Mouse (Mus musculus): ENCODE data around the gene Sec24b.

Sec24b gene

GRCm38 (mm10) chr3:130053340-130054066 lies 7.8 kb downstream of the Sec24b start:
- no peak for DNase-seq

DNA sequence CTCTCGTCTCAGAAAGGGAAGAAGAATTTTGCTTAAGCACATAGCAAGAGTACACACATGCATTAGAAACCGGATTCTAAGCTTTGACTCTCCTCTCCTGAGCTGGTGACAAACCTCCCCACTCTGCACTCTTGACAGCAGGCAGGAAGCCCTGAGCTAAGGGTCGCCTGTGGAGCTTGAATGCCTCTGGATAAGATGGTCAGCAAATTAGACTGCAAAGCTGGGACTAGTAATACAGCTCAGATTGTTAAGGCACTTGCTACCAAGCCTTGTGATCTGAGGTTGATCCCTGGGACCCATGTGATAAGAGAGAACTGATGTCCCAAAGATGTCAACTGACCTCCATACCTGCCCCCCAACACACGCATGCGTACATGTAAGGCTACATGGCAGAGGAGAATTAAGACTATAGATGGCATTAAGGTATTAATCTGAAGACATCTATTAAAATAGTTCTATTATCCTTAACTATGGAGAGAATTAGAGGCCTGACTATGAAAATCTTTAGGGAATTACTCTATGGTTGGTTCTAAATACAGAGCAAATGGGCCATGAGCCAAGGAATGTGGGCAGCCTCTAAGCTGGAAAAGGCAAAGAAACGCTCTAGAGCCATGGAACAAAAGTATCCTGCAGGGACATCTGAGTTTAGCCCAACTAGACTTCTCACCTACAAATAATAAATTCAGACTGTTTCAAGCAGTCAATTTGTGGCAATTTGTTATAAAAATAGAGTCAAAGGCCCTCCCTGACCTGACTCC lies 8.6 kb downstream of the Sec24b start:
- no peak for DNase-seq

- no peak for DNase-seq
Observed at GRCm38 (mm10) chr3:130052116-130052515, 9.2 kb downstream of the Sec24b start.

DNA sequence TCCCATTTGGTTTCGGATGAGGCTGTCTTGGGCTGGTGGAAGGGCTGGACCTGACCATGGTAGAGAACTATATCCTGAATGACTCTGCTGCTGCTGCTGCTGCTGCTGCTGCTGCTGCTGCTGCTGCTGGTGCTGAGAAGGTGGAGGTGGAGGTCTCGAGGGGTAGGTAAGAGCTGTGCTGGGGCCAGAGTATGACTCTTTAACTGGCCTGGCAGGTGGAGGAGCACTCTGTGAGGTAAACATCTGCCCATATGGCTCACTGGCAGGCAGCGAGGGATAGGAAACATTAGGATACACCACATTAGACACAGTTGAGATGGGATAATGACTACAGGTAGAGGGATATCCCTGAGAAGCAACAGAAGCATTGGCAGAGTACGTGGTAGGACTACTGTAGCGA lies 20.6 kb downstream of the Sec24b start:
- DNase-seq, result no peak

DNA sequence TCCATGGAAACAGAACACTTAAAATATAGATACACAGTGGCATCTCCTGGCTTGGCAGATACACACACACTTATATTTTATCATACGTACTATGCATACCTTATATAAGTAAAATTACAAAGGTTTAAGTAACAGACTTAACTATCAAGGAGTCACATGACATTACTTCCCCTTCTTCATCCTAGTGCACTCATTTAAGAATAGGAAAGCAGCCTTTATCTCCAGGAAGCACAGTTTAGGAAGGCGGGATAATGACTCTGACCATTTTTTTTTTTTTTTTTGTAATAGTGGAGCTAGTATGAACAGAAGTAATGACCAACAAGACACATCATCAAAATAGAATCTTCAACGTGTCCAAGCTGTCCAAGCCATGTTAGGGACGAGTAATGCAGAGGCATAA lies 21.3 kb downstream of the Sec24b start:
- DNase-seq, result no peak

DNA sequence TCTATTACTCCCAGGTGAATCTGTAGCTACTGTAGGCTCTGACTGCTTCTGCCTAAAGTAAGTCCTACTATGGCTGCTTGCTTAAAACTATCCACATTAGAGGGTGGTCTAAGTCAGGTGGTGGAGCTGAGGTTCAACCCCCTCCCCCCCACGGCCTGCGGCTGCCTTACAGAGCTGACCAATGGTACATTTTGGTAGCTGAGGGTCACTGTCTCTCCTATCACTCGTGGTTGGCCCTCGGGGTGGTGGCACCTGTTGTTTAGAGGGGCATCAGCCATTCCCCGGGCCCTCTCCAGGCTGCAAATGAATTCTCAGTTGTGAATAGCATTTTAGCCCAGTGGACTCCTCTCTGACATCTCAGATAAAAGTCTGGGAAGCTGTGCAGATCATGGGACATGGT lies 32.6 kb downstream of the Sec24b start:
- DNase-seq, result no peak

GRCm38 (mm10) chr3:130026181-130026580 lies 35.2 kb downstream of the Sec24b start:
- DNase-seq, result peak in 1 of 2 experiments; percentile 14

DNA sequence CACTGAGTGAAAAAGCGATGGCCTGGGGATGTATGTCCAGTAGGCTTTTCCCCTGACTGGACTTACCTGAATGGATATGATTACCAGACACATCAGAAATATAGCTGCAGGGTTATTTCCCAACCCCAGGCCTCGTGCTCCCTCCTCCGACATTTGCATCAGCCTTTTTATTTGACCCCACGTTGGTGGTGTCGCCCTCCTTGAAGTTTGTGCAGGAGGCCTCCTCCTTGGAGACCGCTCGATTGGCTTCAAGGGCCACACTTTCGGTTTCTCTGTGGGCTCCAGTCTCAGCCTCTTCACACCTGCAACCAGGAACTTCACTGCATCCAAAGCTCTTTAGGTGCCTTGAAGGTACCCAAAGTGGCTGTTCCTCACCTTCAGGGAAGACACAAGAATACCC lies 35.8 kb downstream of the Sec24b start:
- no peak for DNase-seq

- no peak for DNase-seq
Observed at GRCm38 (mm10) chr3:130012943-130013342, 48.4 kb downstream of the Sec24b start.

DNA sequence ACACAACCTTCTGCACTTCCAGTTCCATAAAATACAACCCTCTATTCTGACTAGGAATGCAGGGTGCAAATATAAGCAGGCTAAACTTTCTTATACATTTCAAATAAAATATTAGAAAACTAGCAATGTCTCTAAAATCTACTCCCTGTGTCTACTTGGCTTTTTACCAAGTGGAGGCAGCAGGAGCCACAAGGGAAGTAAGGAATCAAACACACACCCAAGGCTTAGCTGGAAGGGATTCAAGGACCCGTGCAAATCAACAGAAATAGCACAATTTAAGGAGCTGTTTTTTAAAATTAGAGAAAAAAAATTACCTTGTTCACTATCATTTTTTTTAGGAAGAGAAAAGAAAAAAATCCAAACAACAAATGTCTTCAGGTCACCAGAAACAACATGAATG lies 50.1 kb downstream of the Sec24b start:
- DNase-seq, result no peak

GRCm38 (mm10) chr3:130006141-130006540 lies 55.2 kb downstream of the Sec24b start:
- DNase-seq, result no peak

DNA sequence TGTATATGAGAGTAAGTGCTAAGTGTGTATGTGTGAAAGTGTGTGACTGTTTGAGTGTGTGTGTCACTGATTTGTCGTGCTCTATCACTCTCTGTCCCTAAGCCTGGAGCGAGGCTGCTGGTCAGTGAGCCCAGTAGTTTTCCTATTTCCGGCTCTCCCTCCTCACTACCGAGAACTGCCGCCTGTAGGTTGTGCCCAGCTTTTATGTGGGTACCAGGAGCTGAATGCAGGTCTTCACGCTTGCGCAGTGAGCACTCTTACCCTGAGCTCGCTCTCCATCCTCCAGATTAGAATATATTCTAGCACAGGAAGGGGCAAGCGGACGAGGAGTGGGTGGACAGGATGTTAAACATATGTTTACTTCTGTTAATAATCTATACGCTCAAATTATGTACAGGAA lies 60.4 kb downstream of the Sec24b start:
- DNase-seq, result no peak

DNA sequence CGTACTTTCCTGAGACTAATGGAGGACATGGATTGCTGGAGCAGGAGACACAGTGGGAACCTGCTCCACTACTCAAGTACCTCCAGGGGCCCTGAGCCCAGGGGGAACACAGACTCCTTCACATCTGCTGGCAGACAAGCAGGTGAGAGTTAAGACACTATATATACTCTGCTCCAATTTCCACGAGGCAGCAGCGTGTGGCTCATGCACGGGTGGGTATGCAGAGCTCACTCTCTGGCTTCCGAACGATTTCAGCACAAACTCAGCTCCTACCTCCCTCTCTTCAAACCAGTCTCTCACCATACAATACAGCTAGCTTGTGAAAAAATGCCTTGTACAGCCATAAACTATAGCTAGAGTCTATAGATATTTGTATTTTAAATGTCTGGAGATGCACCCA lies 62.8 kb downstream of the Sec24b start:
- no peak for DNase-seq

DNA sequence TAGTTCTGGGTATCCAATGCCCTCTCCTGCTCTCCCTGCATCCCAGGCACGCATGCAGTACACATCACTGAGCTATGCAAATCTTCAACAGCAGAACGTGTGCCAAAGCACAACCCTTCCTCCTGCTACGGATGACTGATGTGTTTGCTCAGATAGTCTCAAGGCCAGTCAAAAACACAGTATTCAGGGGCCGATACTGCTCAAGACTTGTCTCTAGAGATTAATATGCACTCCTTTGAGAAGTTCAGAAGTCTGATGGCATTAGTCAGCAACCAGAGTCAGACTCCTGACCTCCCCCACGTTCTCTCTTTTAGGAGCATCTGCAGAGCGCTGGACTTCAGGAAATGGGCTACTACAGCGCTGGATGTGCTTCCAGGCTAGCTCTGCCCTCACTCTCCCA lies 63.4 kb downstream of the Sec24b start:
- no peak for DNase-seq

DNA sequence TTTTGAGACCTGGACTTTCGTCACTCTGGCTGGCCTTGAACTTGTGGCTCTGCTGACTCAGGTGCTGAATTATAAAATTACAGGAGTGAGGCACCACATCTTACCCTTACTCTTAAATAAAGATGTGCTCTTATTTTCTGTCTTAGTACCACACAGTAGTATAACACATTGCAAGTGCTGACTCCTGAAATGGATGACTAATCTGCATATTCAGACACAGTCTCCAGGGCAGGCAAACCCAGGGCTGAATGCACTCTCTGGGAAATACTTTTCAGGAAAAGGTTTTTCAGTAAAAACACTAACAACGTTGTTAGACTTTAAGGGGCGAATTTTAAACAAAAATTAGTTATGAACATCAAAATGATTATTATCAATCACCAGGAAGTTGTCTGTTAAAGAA lies 64.0 kb downstream of the Sec24b start:
- DNase-seq, result no peak

DNA sequence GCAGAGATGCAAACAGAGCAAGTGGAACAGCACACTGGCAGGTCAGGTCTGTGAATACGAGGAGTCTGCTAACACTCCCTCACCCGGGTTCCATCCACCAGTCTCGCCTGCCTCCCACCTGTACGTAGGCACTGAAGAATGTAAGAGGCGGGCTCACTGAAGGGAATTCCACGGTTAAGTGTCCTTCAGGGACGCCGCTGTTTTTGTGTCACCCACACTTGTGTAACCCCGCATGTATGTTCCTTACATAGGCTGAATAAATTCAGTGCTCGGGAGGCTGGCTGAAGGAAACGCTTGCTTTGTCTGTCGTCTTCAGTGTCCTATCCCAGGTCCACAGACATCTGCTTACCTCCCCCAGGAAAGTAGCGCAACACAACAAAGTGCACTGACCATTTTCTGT lies 74.1 kb downstream of the Sec24b start:
- DNase-seq, result no peak

DNA sequence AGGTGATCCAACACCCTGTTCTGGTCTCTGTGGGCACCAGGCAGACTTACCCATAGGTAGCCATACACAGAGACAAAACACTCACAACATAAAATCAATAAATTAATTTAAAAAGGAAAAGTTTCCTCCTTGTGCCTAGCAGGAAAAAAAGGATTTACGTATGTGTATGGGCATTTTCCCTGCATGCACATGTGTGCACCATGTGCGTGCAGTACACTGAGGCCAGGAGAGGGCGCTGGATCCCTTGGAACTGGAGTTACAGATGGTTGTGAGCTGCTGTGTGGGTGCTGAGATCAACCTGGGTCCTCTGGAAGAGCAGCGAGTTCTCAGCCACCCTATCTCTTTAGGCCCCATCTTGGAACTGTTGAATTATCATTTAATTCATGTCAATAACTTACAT lies 76.0 kb downstream of the Sec24b start:
- no peak for DNase-seq

DNA sequence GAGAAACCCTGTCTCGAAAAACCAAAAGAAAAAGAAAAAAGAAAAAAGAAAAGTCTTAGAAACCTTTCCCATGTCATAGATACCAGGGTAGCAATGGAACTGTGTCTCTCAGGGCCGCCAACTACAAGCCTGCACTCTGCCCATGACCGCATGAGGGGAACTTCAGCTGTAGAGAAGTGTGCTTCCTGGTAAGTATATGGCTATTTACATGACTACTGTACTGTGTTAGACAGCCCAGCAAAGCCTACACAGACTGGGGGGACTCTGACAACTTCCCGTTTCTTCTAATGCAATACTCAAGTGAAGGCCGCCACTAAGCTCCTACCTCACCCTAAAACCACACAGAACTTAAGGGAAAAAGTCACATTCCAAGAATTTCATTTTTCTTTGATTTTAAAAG lies 76.6 kb downstream of the Sec24b start:
- DNase-seq, result no peak

DNA sequence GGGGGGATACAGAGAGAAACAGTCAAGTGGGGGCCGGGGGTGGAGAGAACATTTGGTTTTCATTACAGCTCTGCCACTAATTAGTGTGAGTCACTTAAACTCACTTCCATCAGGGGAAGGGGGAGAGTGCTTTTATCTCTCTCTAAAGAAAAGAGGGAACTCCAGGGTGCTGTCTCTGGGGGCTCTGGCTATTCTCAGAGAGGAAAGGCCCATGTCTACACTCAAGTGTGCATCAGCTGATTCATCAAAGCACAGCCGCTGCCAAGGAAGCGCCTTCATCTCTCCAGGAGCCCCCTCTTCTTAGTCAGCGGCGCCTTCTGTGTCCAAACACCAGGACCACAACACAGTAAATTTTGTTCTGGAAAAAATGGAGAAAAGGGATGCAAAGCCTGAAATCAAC lies 79.1 kb downstream of the Sec24b start:
- DNase-seq, result no peak

DNA sequence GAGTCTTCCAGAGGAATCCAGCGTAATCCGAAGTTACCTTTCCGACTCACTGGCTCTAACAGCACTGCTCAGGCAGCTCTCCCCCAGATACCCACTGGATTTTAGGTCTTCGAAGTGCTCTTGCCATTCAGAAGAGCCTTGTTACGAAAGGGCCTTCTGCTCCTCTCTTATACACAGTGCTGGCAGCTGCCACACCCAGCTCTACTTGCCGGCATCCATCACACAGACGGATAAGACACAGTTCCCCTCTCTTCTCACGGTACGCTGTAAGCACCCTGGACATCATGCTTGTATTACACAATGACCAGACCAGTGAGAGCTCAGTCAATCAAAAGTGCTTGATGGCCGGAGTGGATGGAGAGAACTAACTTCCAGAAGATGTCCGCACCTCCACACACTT lies 79.6 kb downstream of the Sec24b start:
- DNase-seq, result no peak

- no peak for DNase-seq
Observed at GRCm38 (mm10) chr3:129979510-129979909, 81.8 kb downstream of the Sec24b start.

DNA sequence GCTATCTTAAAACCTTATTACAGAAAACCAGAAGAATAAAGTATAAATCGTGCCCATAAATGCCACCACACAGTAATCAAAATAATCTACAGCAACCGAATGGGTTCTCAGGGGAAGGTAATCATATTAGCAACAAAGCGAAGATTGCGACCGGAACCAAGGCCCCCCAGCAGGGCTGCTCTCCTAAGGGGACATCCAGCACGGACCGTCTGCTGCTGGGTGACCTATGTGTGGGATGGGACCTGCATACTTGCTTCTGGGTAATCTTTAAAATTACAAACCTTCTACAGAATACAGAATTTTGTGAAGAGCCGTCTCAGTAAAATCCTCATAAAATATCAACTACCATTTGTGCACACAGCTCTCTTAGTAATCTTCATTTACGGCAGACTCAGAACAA lies 82.6 kb downstream of the Sec24b start:
- no peak for DNase-seq

DNA sequence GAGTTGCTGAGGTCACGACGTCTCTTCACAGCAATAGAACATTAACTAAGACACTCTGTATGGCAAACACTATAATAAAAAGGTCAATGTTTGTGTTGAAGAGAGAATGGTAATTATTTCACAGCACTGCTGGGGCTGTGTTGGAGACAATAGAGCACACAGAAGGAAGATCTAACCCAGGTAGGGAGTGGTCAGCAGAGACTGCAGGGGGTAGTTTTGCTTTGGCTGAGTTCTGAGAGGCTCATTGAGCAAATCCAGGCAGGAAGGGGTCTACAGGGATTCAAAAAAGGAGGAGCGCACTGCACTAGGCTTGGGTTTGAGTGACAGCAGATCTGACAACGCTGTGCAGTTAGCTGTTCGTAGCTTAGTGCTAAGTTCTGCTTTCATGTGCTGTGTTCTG lies 85.0 kb downstream of the Sec24b start:
- no peak for DNase-seq
